Mouse (Mus musculus): Measurements from ENCODE around the gene Fnbp1.

DNA sequence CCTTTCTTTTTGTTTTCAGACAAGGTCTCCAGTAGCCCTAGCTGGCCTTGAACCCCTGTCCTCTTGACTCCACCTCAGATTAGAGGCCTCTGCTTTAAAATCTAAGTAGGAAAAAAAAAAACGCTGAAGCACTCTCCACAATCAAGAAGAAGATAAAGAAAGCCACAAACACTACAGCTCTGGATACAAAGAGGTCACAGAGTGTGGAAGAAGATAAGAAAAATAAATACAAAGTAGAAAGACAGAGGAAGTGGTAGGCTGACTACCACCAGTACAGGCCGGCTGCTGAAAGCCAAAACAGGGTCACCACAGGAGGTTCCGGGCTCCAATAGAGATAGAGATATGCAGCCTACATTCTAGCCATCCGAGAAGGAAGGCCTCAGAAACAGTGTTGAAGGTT, 60.5 kb downstream of the Fnbp1 start:
- TF ChIP-seq CTCF (IDR thresholded peaks at IDR 0.05; ENCODE audit: borderline replicate concordance, insufficient read depth, low read depth, low read length) (no peak), POLR2A (IDR thresholded peaks at IDR 0.05; ENCODE audit: borderline replicate concordance, insufficient read depth, low read length) (no peak)

Measured in cerebellum, adult 2 months (tissue).